Mouse (Mus musculus) right cerebral cortex, postnatal 36 days (tissue): ENCODE measurements at regions not wholly inside any gene's neighbourhood (a gene's known extent, or its start where the extent isn't known, plus 50 kb on each side); places are given as distances from the start of the nearest gene placed in this dataset.

ENCODE experiments used
- DNase-seq, 2 experiments: peaks; one replicate each; pipeline ENCODE4 v3.0.0; 2022; ENCODE audit warnings: low spot score in 2 of 2, mixed read lengths in 1 of 2

DNA sequence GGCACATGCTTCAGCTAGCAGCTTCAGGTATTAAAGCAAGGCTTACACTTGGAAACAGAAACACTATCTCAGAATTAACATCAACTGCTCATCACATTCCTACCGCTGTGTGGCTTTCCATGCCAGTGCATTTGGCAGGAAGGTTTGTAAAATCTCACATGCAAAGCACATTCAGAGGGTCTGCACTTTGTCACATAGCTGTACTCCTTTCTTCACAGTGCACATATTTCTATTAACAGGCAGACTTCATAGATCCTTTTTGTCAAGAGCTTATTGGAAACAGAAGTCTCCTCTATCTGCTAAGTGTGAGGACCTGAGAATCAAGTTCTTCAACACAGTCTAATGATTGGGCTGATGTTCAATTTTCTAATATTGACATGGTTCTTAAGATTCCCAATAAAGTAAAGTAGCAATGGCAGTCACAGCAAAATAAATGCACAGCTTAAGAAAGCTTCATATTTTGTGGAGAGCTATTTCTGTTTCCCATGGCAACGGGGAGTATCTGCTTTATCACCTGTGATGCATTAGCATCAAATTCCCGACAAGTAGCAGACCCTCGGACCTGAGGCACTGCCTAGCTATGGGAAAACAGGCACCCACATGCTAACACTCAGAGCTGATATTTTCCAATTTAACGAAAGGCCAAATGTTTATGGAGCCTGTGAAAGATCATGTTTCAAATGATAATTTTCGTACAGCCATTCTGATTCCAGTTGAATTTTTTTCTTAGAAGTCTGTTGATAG is 876.8 kb upstream of the Igfbp7 start:
- no peak for DNase-seq

- DNase-seq, result peak in 1 of 2 experiments; percentile 42
These were observed 843.6 kb upstream of the Igfbp7 start for GRCm38 (mm10) chr5:78251491-78251890.

- DNase-seq, result no peak
These were observed 805.9 kb upstream of the Igfbp7 start for GRCm38 (mm10) chr5:78213696-78214095.
